Mouse (Mus musculus) retina, postnatal 7 days (tissue): ENCODE data around the gene Foxp1.

Source experiments
- DNase-seq: peaks from one replicate; pipeline ENCODE4 v3.0.0-alpha.2; 2012; ENCODE audit warnings: low read depth, low spot score

Gene Foxp1

GRCm38 (mm10) chr6:99142900-99143755 is 379.4 kb downstream of the Foxp1 start:
- DNase-seq: no peak

DNA sequence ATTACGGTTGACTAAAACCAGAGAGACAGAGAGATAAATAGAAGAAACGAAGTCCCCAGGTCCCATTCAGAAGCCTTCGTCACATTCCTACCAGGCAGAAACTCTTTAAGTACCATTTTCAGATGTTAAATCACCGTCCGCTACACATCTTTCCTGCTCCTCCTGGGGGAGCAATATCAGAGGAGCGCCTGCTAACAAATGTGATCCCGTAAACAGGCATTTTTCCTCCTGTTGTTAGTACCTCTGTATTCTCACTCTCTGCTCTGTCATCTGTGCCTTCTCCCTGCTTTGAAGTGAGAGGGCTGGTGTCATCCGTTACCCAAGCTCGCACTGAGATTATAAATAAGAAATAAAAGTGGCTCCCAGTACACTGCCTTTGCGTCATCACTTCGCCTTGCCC is 384.5 kb downstream of the Foxp1 start:
- DNase-seq: no peak

DNA sequence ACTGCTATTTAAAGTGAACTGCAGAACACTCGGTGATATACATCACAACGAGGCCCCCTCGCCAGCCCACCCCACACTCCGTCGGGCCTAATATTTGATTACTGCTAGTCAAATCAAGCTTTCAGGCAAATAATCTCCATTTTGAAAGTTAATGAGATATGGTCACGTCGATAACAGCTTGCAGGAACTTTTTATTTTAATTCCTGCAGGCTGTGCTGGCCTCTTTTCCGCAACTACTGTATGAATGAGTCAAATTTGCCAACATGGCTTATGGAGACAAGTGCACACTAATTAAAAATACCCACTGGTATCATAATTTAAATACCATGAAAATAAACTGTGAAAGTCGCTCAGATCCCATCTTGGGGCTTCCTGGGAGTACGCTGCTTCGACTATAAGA is 385.4 kb downstream of the Foxp1 start:
- no peak for DNase-seq

DNA sequence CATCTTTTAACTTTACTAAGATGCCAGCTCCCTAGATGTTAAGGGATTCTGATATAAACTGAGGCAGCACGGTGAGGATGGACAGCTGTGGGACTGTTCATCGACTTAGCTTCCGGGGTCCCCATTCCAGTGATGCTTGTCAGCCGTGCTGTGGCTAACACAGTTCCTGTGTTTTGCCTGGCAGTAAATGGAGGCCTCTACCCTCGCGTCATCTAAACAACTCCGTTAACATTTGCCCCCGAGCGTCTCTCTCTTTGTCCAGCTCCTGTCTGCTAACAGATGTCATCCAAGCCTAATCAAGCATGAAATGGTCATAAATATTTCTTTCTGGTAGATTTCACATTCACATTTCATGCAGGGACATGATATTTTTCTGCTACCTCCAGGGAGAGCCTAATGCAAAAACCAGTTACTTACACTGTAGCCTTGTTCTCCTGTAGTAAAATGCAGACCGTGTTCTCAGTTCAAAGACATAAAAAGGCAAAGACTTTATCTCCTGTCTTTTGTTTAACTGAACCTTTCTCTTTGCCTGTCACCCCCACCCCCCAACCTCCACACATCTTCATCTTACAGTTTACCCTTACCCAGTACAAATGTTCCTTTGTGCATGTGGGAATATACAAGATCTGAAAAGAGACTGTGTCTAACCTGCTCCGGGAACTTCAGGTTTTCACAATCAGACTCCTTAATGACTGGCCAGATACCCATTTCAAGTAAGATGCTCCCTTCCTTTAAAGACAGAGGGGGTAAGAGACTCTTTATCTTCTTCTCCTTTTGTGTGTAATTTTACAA is 386.4 kb downstream of the Foxp1 start:
- DNase-seq: peak; percentile 4

GRCm38 (mm10) chr6:99131815-99132214 is 390.7 kb downstream of the Foxp1 start:
- DNase-seq: no peak

DNA sequence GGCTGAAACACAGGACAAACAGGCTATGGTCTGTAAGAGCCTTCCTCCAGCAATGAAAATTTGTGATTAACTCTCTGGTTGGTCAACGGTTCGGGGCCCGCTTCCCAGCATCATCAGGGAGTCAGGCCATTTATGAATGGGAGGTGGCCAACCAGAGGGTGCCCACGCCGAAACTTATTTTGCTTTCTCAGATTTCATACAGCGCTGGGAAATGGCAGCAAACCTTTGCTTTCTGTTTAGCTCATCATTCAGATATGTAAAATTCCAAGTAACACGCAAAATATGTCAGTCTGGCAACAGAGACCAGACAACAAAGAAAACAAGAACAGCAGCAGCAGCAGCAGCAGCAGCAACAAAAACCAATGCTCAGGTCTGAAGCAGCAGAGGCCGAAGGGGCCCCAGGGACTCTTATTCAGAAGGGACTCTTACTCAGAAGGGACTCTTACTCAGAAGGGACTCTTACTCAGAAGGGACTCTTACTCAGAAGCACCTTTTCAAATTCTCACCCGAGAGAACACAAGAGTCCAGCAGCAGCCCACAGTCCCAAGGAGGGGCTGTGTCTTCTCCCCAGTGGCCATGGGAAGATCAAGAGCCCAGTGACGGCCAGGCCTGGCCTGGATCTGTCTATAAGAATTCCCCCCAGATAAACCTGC is 391.6 kb downstream of the Foxp1 start:
- DNase-seq: no peak

DNA sequence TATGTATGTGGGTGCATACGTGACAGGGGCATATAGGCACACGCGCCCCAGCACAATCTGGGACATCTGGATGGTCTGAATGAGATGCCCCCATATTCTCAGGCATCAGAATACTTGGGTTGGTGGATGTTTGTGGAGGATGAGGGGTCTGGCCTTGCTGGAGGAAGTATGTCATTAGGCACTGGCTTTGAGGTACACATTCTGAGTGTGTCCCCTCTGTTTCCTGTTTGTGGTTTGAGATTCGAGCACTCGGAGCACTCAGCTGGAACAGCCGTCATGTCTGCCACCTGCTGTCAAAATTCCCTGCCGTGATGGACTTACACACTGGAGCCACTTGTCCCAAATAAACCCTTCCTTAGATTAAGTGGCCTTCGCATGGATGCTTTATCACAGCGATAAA is 395.8 kb downstream of the Foxp1 start:
- no peak for DNase-seq

DNA sequence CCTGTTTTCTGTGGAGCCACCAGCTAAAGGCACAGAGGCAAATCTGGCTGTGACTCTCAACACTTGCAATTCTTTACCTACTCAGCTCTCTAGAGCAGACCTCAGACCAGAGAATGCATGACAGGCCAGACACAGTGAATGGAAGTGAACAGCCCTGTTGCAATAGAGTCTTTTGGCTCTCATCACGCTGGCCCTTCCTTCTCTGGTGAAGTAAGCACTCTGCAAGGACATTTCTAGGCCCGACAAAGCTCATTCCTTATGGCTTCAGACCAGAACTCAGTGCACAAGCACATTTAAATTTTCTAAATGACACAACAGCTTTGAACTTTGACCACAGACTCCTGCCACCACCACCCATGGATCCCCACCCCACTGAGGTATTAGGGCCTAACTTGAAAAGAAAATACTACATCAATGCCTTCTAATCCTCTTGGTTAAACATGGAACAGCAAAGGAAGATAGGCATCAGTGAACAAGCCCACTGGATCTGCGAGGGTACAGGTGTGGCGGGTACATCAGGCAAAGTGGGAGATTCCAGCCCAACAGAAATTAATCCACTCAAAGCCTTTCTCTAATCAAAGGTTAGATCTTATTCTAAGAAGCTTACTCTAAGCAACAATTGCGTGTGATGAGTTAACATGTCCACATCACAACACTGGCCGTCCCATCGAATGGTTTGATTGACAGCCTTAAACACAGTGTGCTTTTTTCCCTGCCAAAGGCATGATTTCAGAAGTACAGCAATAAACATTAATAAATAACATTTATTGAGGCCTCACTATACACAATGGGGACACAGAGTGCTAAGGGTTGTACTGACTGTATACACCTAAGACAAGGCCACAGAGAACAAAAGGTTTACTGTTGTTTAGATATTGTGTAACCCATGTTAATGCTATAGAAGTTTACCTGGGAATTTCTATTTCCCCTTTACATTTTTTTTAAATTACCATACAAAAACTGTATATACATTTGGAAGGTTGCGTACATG is 401.4 kb downstream of the Foxp1 start:
- no peak for DNase-seq

DNA sequence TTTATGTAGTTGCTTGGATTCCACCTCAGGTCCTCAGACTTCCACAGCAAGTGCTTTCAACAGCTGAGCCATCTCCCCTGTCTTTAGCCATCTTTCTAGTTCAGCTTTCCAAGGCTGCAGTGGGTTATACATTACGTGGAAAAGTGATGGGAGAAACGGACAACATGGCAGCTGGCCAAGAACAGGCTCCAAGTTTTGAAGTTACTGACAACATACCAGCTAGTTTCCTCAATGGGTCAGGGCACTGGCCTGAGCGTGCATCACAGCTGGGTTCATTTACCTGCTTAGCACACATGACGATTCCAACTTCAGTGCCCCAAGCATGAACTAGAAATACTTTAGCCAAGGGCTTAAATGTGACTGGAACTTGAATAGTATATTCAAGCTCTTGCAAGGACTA is 404.0 kb downstream of the Foxp1 start:
- no peak for DNase-seq

- DNase-seq: no peak
These were observed 405.1 kb downstream of the Foxp1 start for GRCm38 (mm10) chr6:99117411-99117810.

- no peak for DNase-seq
These were observed 410.7 kb downstream of the Foxp1 start for GRCm38 (mm10) chr6:99111856-99112255.

DNA sequence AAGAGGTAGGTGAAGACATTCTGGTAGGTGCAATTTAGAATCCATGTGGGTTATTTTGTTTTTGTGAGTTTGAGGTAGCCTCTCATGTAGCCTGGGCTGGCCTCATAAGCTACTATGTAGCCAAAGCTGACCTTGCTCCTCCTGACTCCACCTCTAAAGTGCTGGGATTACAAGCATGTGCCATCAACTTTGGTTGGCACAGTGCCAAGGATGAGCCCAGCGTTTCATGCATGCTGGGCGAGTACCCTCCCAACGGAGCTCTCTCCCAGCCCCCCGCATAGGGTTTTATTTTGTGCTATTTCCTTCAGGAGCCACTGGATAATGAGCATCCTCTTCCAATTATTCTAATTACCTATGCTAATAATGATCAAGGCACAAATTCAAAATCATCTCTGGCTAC is 414.1 kb downstream of the Foxp1 start:
- DNase-seq: no peak

DNA sequence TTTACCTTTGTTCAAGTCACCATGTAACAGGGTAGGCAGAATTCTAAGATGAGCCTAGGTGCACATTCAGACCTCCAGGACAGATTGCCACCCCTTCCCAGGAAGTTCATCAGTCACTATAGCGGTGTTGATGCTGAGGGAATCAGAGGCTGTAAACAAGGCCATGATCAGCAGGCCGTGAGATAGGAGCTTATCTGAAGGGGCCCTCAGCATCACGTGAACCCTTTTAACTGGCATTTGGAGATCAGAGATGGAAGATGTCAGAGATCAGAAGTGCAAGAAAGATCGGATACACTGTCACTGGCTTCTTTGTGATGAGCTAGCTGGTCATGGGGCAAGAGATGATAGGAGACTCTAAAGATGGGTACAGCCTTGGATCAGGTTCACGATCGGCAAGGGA is 414.8 kb downstream of the Foxp1 start:
- DNase-seq: no peak

DNA sequence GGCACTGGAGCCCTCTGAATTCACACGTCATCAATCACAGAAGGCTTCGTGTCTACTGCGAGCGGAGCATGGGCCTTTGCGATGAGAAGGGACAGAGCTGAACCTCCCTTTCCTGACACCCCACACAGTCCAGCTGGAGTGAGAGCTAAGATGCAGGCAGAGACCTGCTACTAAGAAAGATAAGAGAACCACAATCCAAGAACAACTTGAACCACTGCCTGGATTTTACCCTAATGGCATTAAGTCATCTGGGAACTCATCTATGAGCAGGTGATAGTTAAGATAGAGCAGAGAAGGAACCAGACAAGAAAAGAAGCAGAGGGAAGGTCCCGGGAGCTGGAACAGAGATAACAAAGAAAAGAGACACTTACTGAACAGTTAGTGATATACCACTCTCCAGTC is 415.4 kb downstream of the Foxp1 start:
- DNase-seq: no peak

DNA sequence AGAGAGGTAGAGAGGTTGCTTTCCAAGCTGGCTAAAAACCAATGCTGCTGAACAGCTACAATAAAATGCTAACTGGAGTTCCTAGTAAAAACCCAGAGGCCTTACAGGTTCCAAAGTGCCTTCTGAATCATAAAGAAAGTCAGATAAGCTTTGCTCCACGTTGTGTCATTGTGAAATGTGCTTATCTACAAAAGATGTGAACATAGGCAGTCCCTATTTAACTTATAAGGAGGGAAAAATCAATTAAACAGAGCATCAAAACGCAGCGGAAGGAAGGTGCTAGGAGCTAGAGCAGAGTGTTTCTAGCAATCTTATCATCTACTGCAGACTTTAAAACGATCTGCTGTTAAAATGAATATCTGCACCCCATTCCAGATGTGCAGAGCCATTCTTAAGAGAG is 416.5 kb downstream of the Foxp1 start:
- DNase-seq: no peak

- DNase-seq: no peak
These were observed 418.1 kb downstream of the Foxp1 start for GRCm38 (mm10) chr6:99104446-99104845.

GRCm38 (mm10) chr6:99103911-99104310 is 418.6 kb downstream of the Foxp1 start:
- no peak for DNase-seq

DNA sequence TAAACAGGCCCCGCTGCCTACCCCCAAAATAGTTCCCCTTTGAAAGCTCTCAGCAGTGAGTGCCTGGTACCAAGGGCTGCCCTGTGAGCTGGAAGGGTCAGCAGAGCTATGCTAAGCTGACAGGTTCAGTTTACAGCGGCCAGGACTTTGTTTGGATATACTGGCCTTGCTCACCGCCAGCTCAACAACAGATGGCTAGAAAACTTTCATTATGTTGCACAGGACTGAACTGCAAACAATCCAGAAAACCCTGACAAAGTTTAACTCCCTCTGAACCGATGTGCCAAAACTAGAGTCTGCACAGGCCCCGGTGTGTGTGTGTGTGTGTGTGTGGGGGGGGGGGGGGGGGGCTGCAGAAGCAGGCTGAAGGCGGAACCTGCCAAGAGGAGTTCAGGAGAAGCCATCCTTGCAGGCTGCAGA is 421.0 kb downstream of the Foxp1 start:
- DNase-seq: no peak

GRCm38 (mm10) chr6:99100331-99100730 is 422.2 kb downstream of the Foxp1 start:
- DNase-seq: no peak

DNA sequence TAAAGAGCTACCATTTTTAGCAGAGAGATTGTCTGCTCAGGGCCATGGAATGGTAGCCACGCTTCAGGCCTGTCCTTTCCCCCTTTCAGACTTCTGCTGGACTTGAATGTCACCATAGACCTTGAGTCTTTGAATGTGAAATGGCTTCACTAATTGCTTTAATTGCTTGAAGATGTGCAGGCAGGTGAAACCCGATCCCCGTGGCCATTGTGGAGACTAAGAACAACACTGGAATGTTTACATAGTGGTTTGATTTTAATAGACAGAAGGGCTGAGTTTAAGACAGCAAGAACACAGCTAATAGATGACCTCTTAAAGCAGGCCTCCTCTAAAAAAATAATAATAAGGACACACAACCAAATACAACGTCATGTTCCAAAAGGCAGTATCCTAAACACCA is 422.7 kb downstream of the Foxp1 start:
- DNase-seq: no peak

DNA sequence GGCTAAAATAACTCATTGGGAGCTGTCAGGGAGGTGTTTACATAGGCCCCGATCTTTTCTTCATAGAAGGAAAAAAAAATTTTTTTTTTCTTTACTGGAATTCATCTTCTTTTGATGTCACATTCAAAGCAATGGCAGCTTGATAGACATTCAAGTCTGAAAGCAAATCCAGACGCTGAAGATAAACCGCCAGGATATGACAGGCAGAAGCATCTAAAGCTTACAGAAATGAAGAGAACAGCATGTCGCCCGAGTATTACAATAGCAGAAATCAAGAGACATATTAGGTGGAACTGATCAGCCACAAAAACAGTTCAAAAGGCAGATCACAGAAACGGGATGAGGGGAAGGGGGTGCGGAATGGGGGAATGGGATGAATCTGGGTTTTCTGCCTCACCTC is 425.3 kb downstream of the Foxp1 start:
- no peak for DNase-seq
